22 mouse cellular contexts compared by ENCODE assay signal in the genomic region with DNA sequence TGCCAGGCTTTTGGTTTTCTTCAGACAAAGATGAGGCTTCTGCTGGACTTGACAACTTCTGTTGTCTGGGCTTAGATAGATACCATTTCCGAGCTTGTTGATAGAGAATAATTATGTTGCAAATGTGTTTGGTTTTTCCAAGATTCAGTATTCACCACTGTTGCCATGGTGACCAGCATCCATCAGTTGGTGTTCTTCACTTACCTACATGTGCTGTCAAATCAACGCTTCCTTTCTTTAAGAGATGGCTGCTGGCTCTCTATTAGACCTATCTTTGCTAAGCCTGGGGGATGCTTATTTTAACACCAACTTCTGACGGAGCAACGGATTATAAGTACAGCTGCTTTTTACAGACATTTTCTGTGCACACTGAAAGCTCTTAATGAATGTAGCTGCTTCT. TPM values are rescaled to one million over a fixed set of nuclear protein-coding genes. Genes with fewer than 3 reads are reported as not detected.
DNase-seq lines count a peak whose midpoint lies in the region; ATAC-seq and TF ChIP-seq lines count a peak whose summit lies in the region.
"Had no signal": no experiment of that assay in that cellular context is flagged by ENCODE, and none has a peak within 500 bp of the region (broad histone marks: within the 10 kb centered on the region; RNA-seq: fewer than 3 reads in every experiment).

No protein-coding gene starts in this region.

- peaks cover 28% of the 10 kb centered on the region for H3K4me1 ChIP-seq in forebrain, embryonic 15.5 days
- peaks cover 21% of the 10 kb centered on the region for H3K4me1 ChIP-seq in forebrain, embryonic 12.5 days
- H3K4me1 ChIP-seq in hindbrain, postnatal 0 days (ENCODE audit: insufficient read depth, low read length) = no peaks in the 10 kb centered on the region
- H3K4me1 ChIP-seq in hindbrain, embryonic 13.5 days (replicated peaks) = peaks cover 37% of the 10 kb centered on the region
- peaks cover 35% of the 10 kb centered on the region for H3K4me1 ChIP-seq in neural tube, embryonic 15.5 days

- no peak overlapping the region for H3K4me3 ChIP-seq in forebrain, embryonic 15.5 days
- no peak overlapping the region for H3K4me3 ChIP-seq in forebrain, embryonic 12.5 days (replicated peaks)
- H3K4me3 ChIP-seq in hindbrain, postnatal 0 days (ENCODE audit: low read length) = no peak overlapping the region
- H3K4me3 ChIP-seq in hindbrain, embryonic 13.5 days = no peak overlapping the region
- no peak overlapping the region for H3K4me3 ChIP-seq in neural tube, embryonic 15.5 days (replicated peaks)
- H3K4me3 ChIP-seq: embryonic facial prominence, embryonic 12.5 days; heart, embryonic 10.5 days had no signal

- no peak overlapping the region for H3K4me2 ChIP-seq in forebrain, embryonic 15.5 days (replicated peaks)
- H3K4me2 ChIP-seq in forebrain, embryonic 12.5 days = no peak overlapping the region
- no peak overlapping the region for H3K4me2 ChIP-seq in hindbrain, postnatal 0 days (ENCODE audit: low read depth, low read length)
- H3K4me2 ChIP-seq in hindbrain, embryonic 13.5 days = no peak overlapping the region
- no peak overlapping the region for H3K4me2 ChIP-seq in neural tube, embryonic 15.5 days
- H3K4me2 ChIP-seq: embryonic facial prominence, embryonic 12.5 days; hindbrain, embryonic 14.5 days had no signal

- no peaks in the 10 kb centered on the region for H3K9me3 ChIP-seq in forebrain, embryonic 15.5 days
- no peaks in the 10 kb centered on the region for H3K9me3 ChIP-seq in forebrain, embryonic 12.5 days
- H3K9me3 ChIP-seq in hindbrain, postnatal 0 days (ENCODE audit: low read length) = no peaks in the 10 kb centered on the region
- H3K9me3 ChIP-seq in hindbrain, embryonic 13.5 days = no peaks in the 10 kb centered on the region
- no peaks in the 10 kb centered on the region for H3K9me3 ChIP-seq in neural tube, embryonic 15.5 days (replicated peaks)
- H3K9me3 ChIP-seq: embryonic facial prominence, embryonic 12.5 days; heart, embryonic 10.5 days had no signal

- H3K36me3 ChIP-seq in forebrain, embryonic 15.5 days = no peaks in the 10 kb centered on the region
- no peaks in the 10 kb centered on the region for H3K36me3 ChIP-seq in forebrain, embryonic 12.5 days (replicated peaks)
- H3K36me3 ChIP-seq in hindbrain, postnatal 0 days (ENCODE audit: insufficient read depth, low read length) = no peaks in the 10 kb centered on the region
- H3K36me3 ChIP-seq in hindbrain, embryonic 13.5 days = no peaks in the 10 kb centered on the region
- H3K36me3 ChIP-seq in neural tube, embryonic 15.5 days = no peaks in the 10 kb centered on the region
- H3K36me3 ChIP-seq: embryonic facial prominence, embryonic 12.5 days; heart, embryonic 10.5 days had no signal

- ATAC-seq in forebrain, embryonic 15.5 days (replicated peaks) = no peak
- ATAC-seq in forebrain, embryonic 12.5 days (ENCODE audit: low FRiP score) = no peak
- no peak for ATAC-seq in hindbrain, postnatal 0 days
- ATAC-seq in hindbrain, embryonic 13.5 days (ENCODE audit: low FRiP score) = no peak
- ATAC-seq in neural tube, embryonic 15.5 days (ENCODE audit: low FRiP score) = no peak
- ATAC-seq: intestine, embryonic 16.5 days had no signal

- no peak overlapping the region for H3K9ac ChIP-seq in forebrain, embryonic 15.5 days (replicated peaks)
- H3K9ac ChIP-seq in forebrain, embryonic 12.5 days = no peak overlapping the region
- H3K9ac ChIP-seq in hindbrain, postnatal 0 days (replicated peaks; ENCODE audit: low read length) = no peak overlapping the region
- H3K9ac ChIP-seq in hindbrain, embryonic 13.5 days = no peak overlapping the region
- H3K9ac ChIP-seq in neural tube, embryonic 15.5 days (replicated peaks) = no peak overlapping the region
- H3K9ac ChIP-seq: embryonic facial prominence, embryonic 12.5 days; hindbrain, embryonic 14.5 days had no signal

- no peaks in the 10 kb centered on the region for H3K27me3 ChIP-seq in forebrain, embryonic 15.5 days
- H3K27me3 ChIP-seq in forebrain, embryonic 12.5 days = 0 out of 2 replicates have a peak, but pooled peaks cover 4% of the 10 kb centered on the region
- H3K27me3 ChIP-seq in hindbrain, postnatal 0 days (ENCODE audit: insufficient read depth, low read length) = no peaks in the 10 kb centered on the region
- no peaks in the 10 kb centered on the region for H3K27me3 ChIP-seq in hindbrain, embryonic 13.5 days
- H3K27me3 ChIP-seq in neural tube, embryonic 15.5 days (replicated peaks) = no peaks in the 10 kb centered on the region
- H3K27me3 ChIP-seq: embryonic facial prominence, embryonic 12.5 days had no signal

- H3K27ac ChIP-seq in forebrain, embryonic 15.5 days (replicated peaks) = peak overlapping the region; percentile 29; the same call in 1 of the 2 replicates
- no peak overlapping the region for H3K27ac ChIP-seq in forebrain, embryonic 12.5 days
- H3K27ac ChIP-seq in hindbrain, postnatal 0 days = 0 out of 2 replicates have a peak overlapping the region, but pooled peaks have one; percentile 1
- H3K27ac ChIP-seq in hindbrain, embryonic 13.5 days = no peak overlapping the region
- 0 out of 2 replicates have a peak overlapping the region, but pooled peaks have one; percentile 37 for H3K27ac ChIP-seq in neural tube, embryonic 15.5 days (replicated peaks)
- H3K27ac ChIP-seq: embryonic facial prominence, embryonic 12.5 days; heart, embryonic 10.5 days; hindbrain, embryonic 14.5 days had no signal

- peak; percentile 45 for DNase-seq in hindbrain, postnatal 0 days (ENCODE audit: low spot score)
- no peak for DNase-seq in neural tube, embryonic 10.5 days (ENCODE audit: extremely low spot score, low spot score)
- no peak for DNase-seq in cerebellum, postnatal 36 days
- no peak for DNase-seq in embryo, embryonic 10 days (ENCODE audit: low spot score)
- DNase-seq: adrenal gland, postnatal 10 days; cerebellum, adult 18-20 months; cerebellum, adult 9-11 months; embryo, embryonic 11 days; gastrocnemius, postnatal 36 days; heart, adult 18-20 months; heart, postnatal 10 days had no signal

- 32% methylated on average over 4 of the region's 4 CpGs for WGBS in forebrain, embryonic 15.5 days
- WGBS in forebrain, embryonic 12.5 days = 56% methylated on average over 4 of the region's 4 CpGs
- 52% methylated on average over 4 of the region's 4 CpGs for WGBS in hindbrain, postnatal 0 days
- WGBS in hindbrain, embryonic 13.5 days = 59% methylated on average over 4 of the region's 4 CpGs
- 46% methylated on average over 4 of the region's 4 CpGs for WGBS in neural tube, embryonic 15.5 days

- no peak for TF ChIP-seq CTCF in hindbrain, postnatal 0 days (IDR thresholded peaks at IDR 0.05; ENCODE audit: low read depth)

RNA-seq across cellular contexts. Expression of gene Dclk3, which starts 37.1 kb away (rescaled TPM):
- 5.3 and 5.4 TPM in 2 replicates for polyA plus RNA-seq in forebrain, embryonic 15.5 days (2015; fragmentation: Nextera tagmentation; extraction: Ambion mirVana)
- 0.91 and 1.1 TPM in 2 replicates for polyA plus RNA-seq in forebrain, embryonic 12.5 days (2016; fragmentation: Nextera tagmentation; extraction: Ambion mirVana)
- total RNA-seq in hindbrain, postnatal 0 days (2014; rRNA removed) = 9.2 and 13.1 TPM in 2 replicates
- polyA plus RNA-seq in hindbrain, postnatal 0 days (2015; fragmentation: Nextera tagmentation; extraction: Ambion mirVana) = 8.8 and 9.9 TPM in 2 replicates
- 4.4 and 4.9 TPM in 2 replicates for polyA plus RNA-seq in hindbrain, embryonic 13.5 days (2015; fragmentation: Nextera tagmentation; extraction: Ambion mirVana)
- 11.2 and 12.2 TPM in 2 replicates for polyA plus RNA-seq in neural tube, embryonic 15.5 days (2015; fragmentation: Nextera tagmentation; extraction: Ambion mirVana)
- total RNA-seq: hematopoietic stem cell, adult 5-6 weeks; MEL had no signal
- polyA plus RNA-seq: C2C12 had no signal

Comparison
In these comparisons a context has a peak if more than half of its experiments do, and no peak if none do; other contexts are left out.
1. H3K27ac ChIP-seq: peak in forebrain, embryonic 15.5 days (single experiment), hindbrain, postnatal 0 days (single experiment) and neural tube, embryonic 15.5 days (single experiment); none in forebrain, embryonic 12.5 days (single experiment) and hindbrain, embryonic 13.5 days (single experiment).